Mouse (Mus musculus) brown adipose tissue, adult 24 weeks (tissue): Measurements from ENCODE around the gene Nxph4. TPM values are rescaled to one million over a fixed set of nuclear protein-coding genes. Genes with fewer than 3 reads are reported as not detected.

Source experiments
- H3K27ac ChIP-seq: fragments of 200-500 bp; replicated peaks from 2 replicates; pipeline ENCODE4 v1.5.1; 2012; ENCODE audit warnings: low read depth, mild to moderate bottlenecking, low read length
- H3K4me1 ChIP-seq: fragments of 200-500 bp; 2 replicates; pipeline ENCODE4 v1.6.1; 2012; ENCODE audit warnings: low read length, mixed read lengths; ENCODE audit not compliant: control insufficient read depth, insufficient read depth, insufficient read length
- H3K4me3 ChIP-seq: fragments of 200-500 bp; 2 replicates; pipeline ENCODE4 v1.5.1; 2012; ENCODE audit warnings: low read depth, mild to moderate bottlenecking, low read length, moderate library complexity; ENCODE audit not compliant: insufficient read depth
- polyA plus RNA-seq: library from polyadenylated mRNA; stranded (reverse); fragments of >200 nt; gene quantifications from 2 replicates; pipeline ENCODE4 v1.2.4, GENCODE M21; 2012; ENCODE audit not compliant: missing spikeins, insufficient read depth, insufficient read length

Gene Nxph4
- polyA plus RNA-seq, 1 experiment, result not detected

- Histone ChIP-seq H3K4me1 (no peaks in the 10 kb centered on the region), H3K27ac (no peak overlapping the region), H3K4me3 (no peak overlapping the region)
These were observed 42.2 kb downstream of the Nxph4 start for GRCm38 (mm10) chr10:127492118-127492517.

- Histone ChIP-seq H3K4me1 (no peaks in the 10 kb centered on the region), H3K27ac (no peak overlapping the region), H3K4me3 (no peak overlapping the region)
These were observed 43.2 kb downstream of the Nxph4 start for GRCm38 (mm10) chr10:127491128-127491512.

DNA sequence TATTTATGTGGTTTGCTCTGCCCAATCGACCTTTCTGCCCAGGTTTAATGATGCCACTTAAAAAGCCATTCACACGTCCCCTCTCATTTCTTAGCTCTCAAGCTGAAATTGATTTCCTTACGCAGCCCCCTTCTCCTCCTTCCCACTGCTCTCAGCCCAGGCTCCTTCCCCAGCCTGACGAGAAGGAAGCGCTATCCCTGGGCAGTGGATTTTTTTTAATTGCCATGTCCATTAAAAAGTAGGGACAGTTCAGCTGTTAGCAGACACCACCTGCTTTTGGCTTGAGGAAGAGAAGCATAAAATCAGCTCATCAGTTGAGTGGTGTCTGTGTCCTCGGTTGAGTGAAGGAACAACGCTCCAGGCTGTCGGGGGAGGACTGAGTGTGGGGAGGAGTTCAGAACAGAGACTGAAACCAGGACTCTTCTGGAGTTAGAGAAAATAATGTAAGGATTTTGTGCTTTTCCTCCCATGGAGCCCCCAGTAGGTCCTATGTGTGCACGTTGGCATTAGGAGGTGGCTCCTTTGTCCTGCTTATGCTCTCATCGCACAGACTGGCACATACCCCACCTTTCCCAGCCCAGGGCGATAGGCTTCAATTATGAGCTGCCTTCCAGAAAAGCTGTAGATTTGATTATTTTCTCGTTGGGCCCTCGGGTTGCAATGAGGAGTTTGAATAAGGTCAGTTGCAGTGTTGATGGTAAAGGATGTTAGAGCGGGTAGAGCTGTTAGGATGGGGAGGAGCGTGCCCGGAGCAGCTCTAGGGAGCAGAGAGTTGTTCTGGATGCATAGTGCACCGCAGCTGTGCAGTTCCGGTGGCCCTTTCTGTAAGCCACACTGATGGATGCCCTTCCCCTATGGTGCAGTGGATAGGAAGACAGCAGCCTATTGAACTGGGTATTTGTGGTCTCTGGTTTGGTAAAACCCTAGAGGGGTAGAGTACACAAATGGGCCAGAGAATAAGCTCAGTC, 43.9 kb downstream of the Nxph4 start:
- no peak overlapping the region for H3K4me3 ChIP-seq
- no peaks in the 10 kb centered on the region for H3K4me1 ChIP-seq
- no peak overlapping the region for H3K27ac ChIP-seq

DNA sequence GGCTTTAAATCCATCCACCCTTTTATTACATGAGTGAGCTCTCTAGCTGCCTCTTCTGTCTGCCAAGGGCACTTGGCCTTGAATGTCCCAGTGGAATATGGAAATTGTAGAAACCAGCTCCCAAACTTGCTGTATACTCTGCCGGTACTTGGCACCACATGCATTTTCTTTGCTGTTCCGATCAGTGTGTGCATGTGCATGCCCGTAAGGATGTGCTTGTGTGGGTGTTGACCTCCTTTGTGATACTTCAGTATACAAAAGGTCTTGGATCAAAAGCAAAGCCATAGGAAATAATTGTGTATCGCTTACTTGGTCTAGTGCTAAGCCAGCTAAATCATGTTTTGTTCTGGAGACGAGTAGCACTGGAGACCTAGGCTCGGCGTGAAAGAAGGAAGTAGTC, 45.5 kb downstream of the Nxph4 start:
- H3K27ac ChIP-seq, result no peak overlapping the region
- no peak overlapping the region for H3K4me3 ChIP-seq
- no peaks in the 10 kb centered on the region for H3K4me1 ChIP-seq

DNA sequence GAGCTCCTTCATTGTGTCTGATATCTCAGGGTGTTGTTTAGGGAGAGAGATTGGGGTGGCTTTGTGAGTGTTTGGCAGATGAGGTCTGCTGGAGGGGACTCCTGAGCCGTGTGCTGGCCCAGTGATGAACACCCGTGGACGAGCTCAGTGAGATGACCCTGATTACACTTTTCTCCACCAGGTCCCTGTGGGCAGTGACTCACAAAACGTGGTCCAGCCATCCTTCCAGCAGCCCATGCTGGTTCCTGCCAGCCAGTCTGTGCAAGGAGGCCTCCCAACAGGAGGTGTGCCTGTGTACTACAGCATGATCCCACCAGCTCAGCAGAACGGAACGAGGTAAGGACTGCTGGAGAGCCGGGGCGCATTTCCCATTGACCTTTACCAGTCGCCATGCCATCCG, 49.1 kb downstream of the Nxph4 start:
- Histone ChIP-seq H3K4me1 (no peaks in the 10 kb centered on the region), H3K27ac (no peak overlapping the region)

DNA sequence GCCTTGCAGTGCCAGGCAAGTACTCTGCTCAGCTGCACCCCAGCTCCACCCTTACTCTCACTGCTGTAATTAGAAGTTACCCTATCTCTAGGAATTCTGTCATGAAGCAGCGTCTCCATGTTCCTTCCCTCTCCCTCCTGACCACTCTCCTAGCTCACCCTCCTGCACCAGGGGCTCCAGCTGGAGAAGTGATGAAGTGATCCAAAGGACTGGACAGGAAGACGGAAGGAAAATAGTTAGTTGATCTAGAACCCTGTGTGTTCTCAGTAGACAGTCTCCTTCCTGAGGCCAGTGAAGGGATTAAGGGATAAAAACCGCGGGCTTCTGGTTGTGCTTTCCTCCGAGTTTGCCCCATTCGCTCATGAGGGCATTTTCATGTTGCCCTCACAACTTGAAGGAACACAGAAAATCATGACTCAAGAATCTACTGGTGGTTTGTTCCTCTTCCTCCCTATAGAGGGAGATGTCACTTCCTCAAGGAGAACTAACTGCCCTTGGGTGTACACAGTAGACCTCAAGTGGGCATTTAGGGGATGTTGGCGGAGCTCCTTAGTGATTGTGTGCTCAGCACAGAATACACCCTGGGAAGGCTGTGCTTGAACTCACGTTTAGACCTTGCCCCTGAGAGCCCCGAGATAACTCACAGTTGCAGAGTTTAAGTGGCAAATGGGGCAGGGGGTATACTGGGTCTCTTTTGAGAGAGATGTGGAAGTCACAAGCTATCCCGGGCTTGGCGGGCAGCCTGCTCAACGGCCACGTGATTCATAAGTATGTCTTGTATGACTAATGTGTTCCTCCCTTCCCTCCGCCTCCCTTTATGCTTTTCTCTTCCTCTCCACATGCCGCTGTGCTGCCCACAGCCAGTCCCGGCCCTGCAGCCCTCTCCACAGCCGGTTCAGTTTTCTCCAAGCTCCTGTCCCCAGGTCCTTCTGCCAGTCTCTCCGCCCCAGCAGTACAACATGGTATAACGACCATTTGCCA, 53.2 kb downstream of the Nxph4 start:
- H3K27ac ChIP-seq, result peak overlapping the region; percentile 76
- no peaks in the 10 kb centered on the region for H3K4me1 ChIP-seq
- no peak overlapping the region for H3K4me3 ChIP-seq

More for the DNA sequence above, 49.1 kb downstream of the Nxph4 start:
- H3K4me3 ChIP-seq, result no peak overlapping the region

GRCm38 (mm10) chr10:127479131-127479530, 55.2 kb downstream of the Nxph4 start:
- Histone ChIP-seq H3K4me3 (no peak overlapping the region), H3K27ac (no peak overlapping the region), H3K4me1 (no peaks in the 10 kb centered on the region)

- H3K4me3 ChIP-seq, result no peak overlapping the region
- no peak overlapping the region for H3K27ac ChIP-seq
- no peaks in the 10 kb centered on the region for H3K4me1 ChIP-seq
These were observed 57.1 kb downstream of the Nxph4 start for GRCm38 (mm10) chr10:127477301-127477700.

- H3K4me3 ChIP-seq, result no peak overlapping the region
- no peaks in the 10 kb centered on the region; the same call in 1 of the 2 replicates for H3K4me1 ChIP-seq
- no peak overlapping the region for H3K27ac ChIP-seq
These were observed 57.8 kb downstream of the Nxph4 start for GRCm38 (mm10) chr10:127476541-127476940.

Other genes with a start within 250 kb of the Nxph4 start
- gene Mbd6, start 245.5 kb downstream of the Nxph4 start, polyA plus RNA-seq, result 15.9 and 18.4 TPM in 2 replicates
- 51.3 and 67.4 TPM in 2 replicates for gene Mars, start 222.8 kb downstream of the Nxph4 start, polyA plus RNA-seq
- gene Arhgap9, start 212.6 kb downstream of the Nxph4 start, polyA plus RNA-seq, result 0.87 and 1.9 TPM in 2 replicates
- gene Gli1, start 192.6 kb downstream of the Nxph4 start, polyA plus RNA-seq, result 0.79 TPM in 1 of 2 replicates, not detected in the other
- gene Inhbe, start 180.1 kb downstream of the Nxph4 start, polyA plus RNA-seq, result not detected in 2 replicates
- not detected in 2 replicates for gene Inhbc, start 164.1 kb downstream of the Nxph4 start, polyA plus RNA-seq
- 70.7 and 78.5 TPM in 2 replicates for gene R3hdm2, start 154.2 kb downstream of the Nxph4 start, polyA plus RNA-seq
- gene Stac3, start 32.9 kb downstream of the Nxph4 start, polyA plus RNA-seq, result 3.8 and 4.8 TPM in 2 replicates
- gene Ndufa4l2, start 19.6 kb downstream of the Nxph4 start, polyA plus RNA-seq, result 13.0 and 14.5 TPM in 2 replicates
- 15.5 and 16.7 TPM in 2 replicates for gene Shmt2, start 12.1 kb downstream of the Nxph4 start, polyA plus RNA-seq
- gene Lrp1, start 86.6 kb upstream of the Nxph4 start, polyA plus RNA-seq, result 43.8 and 47.2 TPM in 2 replicates
- gene Stat6, start 108.4 kb upstream of the Nxph4 start, polyA plus RNA-seq, result 24.7 and 28.8 TPM in 2 replicates
- 1.0 and 2.5 TPM in 2 replicates for gene Nemp1, start 132.3 kb upstream of the Nxph4 start, polyA plus RNA-seq
- gene Nab2, start 134.0 kb upstream of the Nxph4 start, polyA plus RNA-seq, result 4.2 and 6.3 TPM in 2 replicates
- gene Myo1a, start 170.6 kb upstream of the Nxph4 start, polyA plus RNA-seq, result not detected in 2 replicates
- gene Tac2, start 189.9 kb upstream of the Nxph4 start, polyA plus RNA-seq, result not detected in 2 replicates
- gene Zbtb39, start 205.0 kb upstream of the Nxph4 start, polyA plus RNA-seq, result 2.7 and 3.3 TPM in 2 replicates
- gene Gpr182, start 217.2 kb upstream of the Nxph4 start, polyA plus RNA-seq, result 1.5 TPM in 2 replicates
- not detected in 2 replicates for gene Rdh1, start 225.2 kb upstream of the Nxph4 start, polyA plus RNA-seq
- gene Rdh16f1, start 225.2 kb upstream of the Nxph4 start, polyA plus RNA-seq, result not detected in 2 replicates
- not detected in 2 replicates for gene Rdh9, start 241.8 kb upstream of the Nxph4 start, polyA plus RNA-seq